Mouse (Mus musculus) lung, adult 2 months (tissue): Measurements from ENCODE around the gene Gm5741.

Experiments
- CTCF ChIP-seq: fragments of 200-500 bp; IDR thresholded peaks from 2 replicates; pipeline ENCODE4 v1.5.1; 2011; ENCODE audit warnings: mild to moderate bottlenecking, low read length, control low read depth; ENCODE audit not compliant: insufficient read depth
- POLR2A ChIP-seq: fragments of 200-500 bp; IDR thresholded peaks from 2 replicates; pipeline ENCODE4 v1.6.1; 2011; ENCODE audit warnings: low read depth, mild to moderate bottlenecking, control low read depth, low read length, borderline replicate concordance; ENCODE audit errors: extremely low read depth

DNA sequence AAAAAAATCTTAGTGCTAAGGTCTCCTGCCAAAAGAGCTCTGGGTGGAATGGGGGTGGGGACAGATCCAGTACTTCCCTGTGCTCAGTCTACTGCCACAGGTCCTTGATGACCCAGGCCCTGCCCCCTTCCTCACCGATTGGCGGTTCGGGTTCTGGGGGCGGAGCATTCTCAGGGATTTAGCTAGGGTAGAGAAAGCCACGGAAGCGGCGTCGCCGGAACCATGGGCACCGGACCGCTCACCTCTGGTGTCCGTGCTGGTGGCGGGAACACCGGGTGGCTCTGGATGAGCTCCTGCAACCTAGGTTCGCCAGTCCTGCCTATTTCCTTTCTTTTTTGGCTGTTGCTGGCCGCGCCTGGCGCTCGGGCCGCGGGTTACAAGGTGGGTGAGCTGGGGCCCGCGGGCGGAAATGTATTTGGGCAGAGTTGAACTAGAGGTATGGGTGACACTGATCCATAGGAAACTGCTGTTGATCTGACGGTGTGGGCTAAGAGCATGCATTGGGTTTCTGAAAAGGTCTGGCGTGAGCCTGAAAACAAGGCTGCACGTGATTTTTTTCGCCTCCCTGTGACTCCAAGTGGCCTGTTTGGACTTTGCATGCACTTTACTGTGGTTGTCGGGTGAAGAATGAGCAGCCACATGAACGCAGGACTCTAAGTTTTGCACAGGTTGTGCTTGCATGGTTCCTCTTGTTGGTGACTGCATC, 15.5 kb upstream of the Gm5741 start, which contains the start of gene Man2b1:
- TF ChIP-seq POLR2A (peak; percentile 94; the same call in 1 of the 2 replicates), CTCF (0 out of 2 replicates have a peak, but pooled peaks have one; percentile 9)
